Mouse (Mus musculus): ENCODE measurements around the gene Clrn2. TPM values are rescaled to one million over a fixed set of nuclear protein-coding genes. Genes with fewer than 3 reads are reported as not detected.
"Not testable (repeated sequence)": the region's sequence is repeated elsewhere in the genome, so short reads cannot be mapped to it uniquely, and the experiment has no call there.

Clrn2 gene
- not detected in 2 replicates for polyA plus RNA-seq (2015; fragmentation: Nextera tagmentation; extraction: Ambion mirVana)

- H3K27me3 ChIP-seq (ENCODE audit: control insufficient read depth, insufficient read depth, low read length): no peaks in the 10 kb centered on the region; the same call in 1 of the 2 replicates
Measured at GRCm38 (mm10) chr5:45453451-45453850, at the start of gene Clrn2. TSS of gene Clrn2 (plus strand) at chr5:45453751.

DNA sequence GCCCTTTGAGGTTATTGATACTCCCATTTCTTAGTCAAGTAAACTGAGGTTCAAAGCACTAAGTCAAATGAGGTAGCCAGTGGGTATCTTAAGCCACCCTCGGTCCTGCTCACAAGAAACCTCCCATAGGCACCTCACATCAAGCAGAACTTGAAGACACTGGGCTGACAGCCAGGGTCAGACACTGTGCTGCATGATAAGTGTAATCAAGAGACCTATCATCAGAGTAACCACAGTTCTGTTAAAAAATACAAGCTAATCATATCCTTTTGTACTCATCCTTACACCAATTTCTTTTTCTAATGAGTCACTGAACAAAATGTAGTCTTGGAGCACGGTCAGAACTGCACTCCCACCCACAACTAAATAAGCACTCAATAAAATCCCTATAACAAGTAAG is 47.4 kb upstream of the Clrn2 start:
- Histone ChIP-seq H3K4me3 (ENCODE audit: low read length) (no peak overlapping the region), H3K4me2 (ENCODE audit: low read depth, low read length) (no peak overlapping the region), H3K4me1 (ENCODE audit: control insufficient read depth, insufficient read depth, low read length) (no peaks in the 10 kb centered on the region), H3K36me3 (ENCODE audit: control insufficient read depth, insufficient read depth) (no peaks in the 10 kb centered on the region), H3K9me3 (replicated peaks; ENCODE audit: control insufficient read depth, low read length) (no peaks in the 10 kb centered on the region), H3K27ac (ENCODE audit: low read length) (no peak overlapping the region), H3K9ac (ENCODE audit: low read length) (no peak overlapping the region), H3K27me3 (ENCODE audit: control insufficient read depth, insufficient read depth, low read length) (peaks cover 2% of the 10 kb centered on the region; the same call in 1 of the 2 replicates)
- no peak for ATAC-seq (replicated peaks; ENCODE audit: extremely low read depth, insufficient read depth, low FRiP score)
- 67% methylated on average over 2 of the region's 2 CpGs for WGBS

More at GRCm38 (mm10) chr5:45453451-45453850, at the start of gene Clrn2:
- peaks cover 9% of the 10 kb centered on the region for H3K4me1 ChIP-seq (ENCODE audit: control insufficient read depth, insufficient read depth, low read length)
- 66% methylated on average over 6 of the region's 6 CpGs for WGBS
- no peak within 1 kb of the TSS for H3K9ac ChIP-seq (ENCODE audit: low read length)
- ATAC-seq (replicated peaks; ENCODE audit: extremely low read depth, insufficient read depth, low FRiP score): no peak
- no peak within 1 kb of the TSS for H3K4me2 ChIP-seq (ENCODE audit: low read depth, low read length)
- H3K9me3 ChIP-seq (replicated peaks; ENCODE audit: control insufficient read depth, low read length): no peaks in the 10 kb centered on the region
- no peak within 1 kb of the TSS for H3K27ac ChIP-seq (ENCODE audit: low read length)
- no peaks in the 10 kb centered on the region for H3K36me3 ChIP-seq (ENCODE audit: control insufficient read depth, insufficient read depth)
- no peak within 1 kb of the TSS for H3K4me3 ChIP-seq (ENCODE audit: low read length)

- Histone ChIP-seq H3K9ac (ENCODE audit: low read length) (no peak overlapping the region), H3K4me1 (ENCODE audit: control insufficient read depth, insufficient read depth, low read length) (no peaks in the 10 kb centered on the region), H3K4me3 (ENCODE audit: low read length) (no peak overlapping the region), H3K27ac (ENCODE audit: low read length) (no peak overlapping the region), H3K4me2 (ENCODE audit: low read depth, low read length) (no peak overlapping the region), H3K9me3 (replicated peaks; ENCODE audit: control insufficient read depth, low read length) (no peaks in the 10 kb centered on the region), H3K36me3 (ENCODE audit: control insufficient read depth, insufficient read depth) (no peaks in the 10 kb centered on the region), H3K27me3 (ENCODE audit: control insufficient read depth, insufficient read depth, low read length) (no peaks in the 10 kb centered on the region)
- 65% methylated on average over 3 of the region's 3 CpGs for WGBS
- ATAC-seq (replicated peaks; ENCODE audit: extremely low read depth, insufficient read depth, low FRiP score): no peak
Measured at GRCm38 (mm10) chr5:45416478-45416877, 37.1 kb upstream of the Clrn2 start.

- no peak overlapping the region for H3K4me3 ChIP-seq (ENCODE audit: low read length)
- H3K27me3 ChIP-seq (ENCODE audit: control insufficient read depth, insufficient read depth, low read length): no peaks in the 10 kb centered on the region
- no peak for ATAC-seq (replicated peaks; ENCODE audit: extremely low read depth, insufficient read depth, low FRiP score)
- no peaks in the 10 kb centered on the region for H3K9me3 ChIP-seq (replicated peaks; ENCODE audit: control insufficient read depth, low read length)
- no peak overlapping the region for H3K27ac ChIP-seq (ENCODE audit: low read length)
- no peak overlapping the region for H3K4me2 ChIP-seq (ENCODE audit: low read depth, low read length)
- no peaks in the 10 kb centered on the region for H3K36me3 ChIP-seq (ENCODE audit: control insufficient read depth, insufficient read depth)
- H3K4me1 ChIP-seq (ENCODE audit: control insufficient read depth, insufficient read depth, low read length): no peaks in the 10 kb centered on the region
- WGBS: 52% methylated on average over 3 of the region's 3 CpGs
- H3K9ac ChIP-seq (ENCODE audit: low read length): no peak overlapping the region
Measured at GRCm38 (mm10) chr5:45417859-45418443, 35.6 kb upstream of the Clrn2 start.

- H3K4me2 ChIP-seq (ENCODE audit: low read depth, low read length): no peak overlapping the region
- ATAC-seq (replicated peaks; ENCODE audit: extremely low read depth, insufficient read depth, low FRiP score): no peak
- H3K9me3 ChIP-seq (replicated peaks; ENCODE audit: control insufficient read depth, low read length): no peaks in the 10 kb centered on the region
- no peaks in the 10 kb centered on the region for H3K36me3 ChIP-seq (ENCODE audit: control insufficient read depth, insufficient read depth)
- WGBS: 74% methylated on average over 10 of the region's 10 CpGs
- H3K27ac ChIP-seq (ENCODE audit: low read length): no peak overlapping the region
- no peaks in the 10 kb centered on the region for H3K4me1 ChIP-seq (ENCODE audit: control insufficient read depth, insufficient read depth, low read length)
- H3K4me3 ChIP-seq (ENCODE audit: low read length): no peak overlapping the region
- H3K9ac ChIP-seq (ENCODE audit: low read length): no peak overlapping the region
- H3K27me3 ChIP-seq (ENCODE audit: control insufficient read depth, insufficient read depth, low read length): no peaks in the 10 kb centered on the region
Measured at GRCm38 (mm10) chr5:45419841-45420638, 33.5 kb upstream of the Clrn2 start.

- WGBS: 45% methylated on average over 12 of the region's 12 CpGs
- Histone ChIP-seq H3K4me1 (ENCODE audit: control insufficient read depth, insufficient read depth, low read length) (no peaks in the 10 kb centered on the region), H3K27me3 (ENCODE audit: control insufficient read depth, insufficient read depth, low read length) (no peaks in the 10 kb centered on the region), H3K4me3 (ENCODE audit: low read length) (no peak overlapping the region), H3K9me3 (replicated peaks; ENCODE audit: control insufficient read depth, low read length) (no peaks in the 10 kb centered on the region), H3K36me3 (ENCODE audit: control insufficient read depth, insufficient read depth) (no peaks in the 10 kb centered on the region), H3K9ac (ENCODE audit: low read length) (no peak overlapping the region), H3K27ac (ENCODE audit: low read length) (no peak overlapping the region), H3K4me2 (ENCODE audit: low read depth, low read length) (no peak overlapping the region)
- ATAC-seq (replicated peaks; ENCODE audit: extremely low read depth, insufficient read depth, low FRiP score): no peak
Measured at GRCm38 (mm10) chr5:45421881-45422844, 31.4 kb upstream of the Clrn2 start.

DNA sequence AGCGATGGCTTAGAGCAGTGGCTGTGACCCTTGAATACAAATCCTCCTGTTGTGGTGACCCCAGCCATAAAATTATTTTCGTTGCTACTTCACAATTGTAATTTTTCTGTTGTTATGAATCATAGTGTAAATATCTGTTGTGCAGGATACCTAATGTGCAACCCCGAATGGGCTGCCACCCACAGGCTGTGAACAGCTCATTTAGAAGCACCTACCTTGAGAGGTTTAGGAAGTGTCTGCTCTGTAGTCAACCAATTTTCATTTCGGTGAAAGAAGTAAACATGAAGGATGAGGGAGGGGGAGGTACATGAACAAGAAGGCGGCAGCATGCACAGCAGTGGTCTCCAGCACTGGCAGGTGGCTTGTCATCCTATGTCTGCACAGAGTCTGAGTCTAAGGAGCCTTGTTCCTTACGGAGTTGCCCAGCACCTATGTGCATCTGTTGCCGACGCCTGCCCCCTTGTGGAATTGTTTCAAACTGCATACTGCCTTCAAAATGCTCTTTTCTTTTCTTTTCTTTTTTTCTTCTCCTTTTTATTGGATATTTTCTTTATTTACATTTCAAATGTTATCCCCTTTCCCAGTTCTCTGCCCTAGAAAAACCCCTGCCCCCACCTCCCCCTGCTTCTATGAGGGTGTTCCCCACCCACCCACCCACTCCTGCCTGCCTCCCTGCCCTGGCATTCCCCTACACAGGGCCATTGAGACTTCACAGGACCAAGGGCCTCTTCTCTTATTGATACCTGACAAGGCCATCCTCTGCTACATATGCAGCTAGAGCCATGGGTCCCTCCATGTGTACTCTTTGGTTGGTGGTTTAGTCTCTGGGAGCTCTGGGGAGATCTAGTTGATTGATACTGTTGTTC is 29.3 kb upstream of the Clrn2 start:
- Histone ChIP-seq H3K36me3 (ENCODE audit: control insufficient read depth, insufficient read depth) (no peaks in the 10 kb centered on the region), H3K27ac (ENCODE audit: low read length) (no peak overlapping the region), H3K27me3 (ENCODE audit: control insufficient read depth, insufficient read depth, low read length) (no peaks in the 10 kb centered on the region), H3K4me1 (ENCODE audit: control insufficient read depth, insufficient read depth, low read length) (no peaks in the 10 kb centered on the region), H3K4me2 (ENCODE audit: low read depth, low read length) (no peak overlapping the region), H3K4me3 (ENCODE audit: low read length) (no peak overlapping the region), H3K9me3 (replicated peaks; ENCODE audit: control insufficient read depth, low read length) (no peaks in the 10 kb centered on the region), H3K9ac (ENCODE audit: low read length) (no peak overlapping the region)
- 41% methylated on average over 8 of the region's 8 CpGs for WGBS
- no peak for ATAC-seq (replicated peaks; ENCODE audit: extremely low read depth, insufficient read depth, low FRiP score)

DNA sequence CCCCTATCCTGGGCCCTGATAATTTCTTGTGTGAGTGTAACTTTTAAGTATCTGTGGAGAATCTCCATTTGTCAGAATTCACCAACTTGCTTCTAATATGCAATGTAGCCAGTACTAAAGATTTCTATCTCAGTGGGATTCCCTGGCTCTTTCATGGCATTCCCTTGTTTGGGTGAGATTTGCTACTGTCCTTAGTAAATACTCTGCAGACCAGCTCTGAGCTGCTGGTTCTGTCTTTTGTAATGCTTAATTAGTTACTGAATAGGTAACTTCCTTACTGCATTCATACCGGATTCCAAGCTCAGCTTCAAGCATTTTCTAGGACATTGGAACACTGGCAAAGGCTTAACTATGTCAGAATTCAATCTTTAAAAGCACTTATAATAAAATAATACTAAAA is 27.8 kb upstream of the Clrn2 start:
- not testable (repeated sequence) for H3K27me3 ChIP-seq (ENCODE audit: control insufficient read depth, insufficient read depth, low read length); ATAC-seq (replicated peaks; ENCODE audit: extremely low read depth, insufficient read depth, low FRiP score); H3K4me2 ChIP-seq (ENCODE audit: low read depth, low read length); H3K27ac ChIP-seq (ENCODE audit: low read length); H3K4me3 ChIP-seq (ENCODE audit: low read length); H3K9me3 ChIP-seq (replicated peaks; ENCODE audit: control insufficient read depth, low read length); H3K4me1 ChIP-seq (ENCODE audit: control insufficient read depth, insufficient read depth, low read length); H3K36me3 ChIP-seq (ENCODE audit: control insufficient read depth, insufficient read depth); H3K9ac ChIP-seq (ENCODE audit: low read length)
- 82% methylated on average over 1 of the region's 1 CpGs for WGBS

Measured in heart, embryonic 16.5 days (tissue).